Mouse (Mus musculus): ENCODE measurements at regions not wholly inside any gene's neighbourhood (a gene's known extent, or its start where the extent isn't known, plus 50 kb on each side); places are given as distances from the start of the nearest gene placed in this dataset.

GRCm38 (mm10) chr7:51745598-51745997 is 116.2 kb upstream of the Gas2 start:
- H3K4me3 ChIP-seq (ENCODE audit: insufficient read depth, low read depth, low read length): no peak overlapping the region
- no peak for TF ChIP-seq POLR2A (IDR thresholded peaks at IDR 0.05; ENCODE audit: extremely low read depth, insufficient read depth, low read length)
- TF ChIP-seq CTCF (IDR thresholded peaks at IDR 0.05; ENCODE audit: low read depth, low read length): no peak
- H3K27me3 ChIP-seq (ENCODE audit: control insufficient read depth, insufficient read depth, low read length): no peaks in the 10 kb centered on the region
- no peak overlapping the region for H3K9ac ChIP-seq (ENCODE audit: low read depth, low read length)
- H3K27ac ChIP-seq (replicated peaks; ENCODE audit: insufficient read depth, low read depth, low read length): no peak overlapping the region
- DNase-seq (ENCODE audit: extremely low read depth, low read depth, low spot score): no peak
- no peaks in the 10 kb centered on the region for H3K36me3 ChIP-seq (ENCODE audit: control insufficient read depth, insufficient read depth, low read length)
- H3K79me2 ChIP-seq (ENCODE audit: control insufficient read depth, insufficient read depth, low read length): no peaks in the 10 kb centered on the region
- WGBS: 85% methylated on average over 3 of the region's 3 CpGs
- no peaks in the 10 kb centered on the region for H3K4me1 ChIP-seq (ENCODE audit: control insufficient read depth, insufficient read depth, low read length)

- Histone ChIP-seq H3K27me3 (ENCODE audit: control insufficient read depth, insufficient read depth, low read length) (no peaks in the 10 kb centered on the region), H3K79me2 (ENCODE audit: control insufficient read depth, insufficient read depth, low read length) (no peaks in the 10 kb centered on the region), H3K36me3 (ENCODE audit: control insufficient read depth, insufficient read depth, low read length) (no peaks in the 10 kb centered on the region), H3K27ac (replicated peaks; ENCODE audit: insufficient read depth, low read depth, low read length) (no peak overlapping the region), H3K9ac (ENCODE audit: low read depth, low read length) (no peak overlapping the region), H3K4me3 (ENCODE audit: insufficient read depth, low read depth, low read length) (no peak overlapping the region), H3K4me1 (ENCODE audit: control insufficient read depth, insufficient read depth, low read length) (no peaks in the 10 kb centered on the region)
- WGBS: 78% methylated on average over 10 of the region's 10 CpGs
- no peak for DNase-seq (ENCODE audit: extremely low read depth, low read depth, low spot score)
- TF ChIP-seq CTCF (IDR thresholded peaks at IDR 0.05; ENCODE audit: low read depth, low read length) (no peak), POLR2A (IDR thresholded peaks at IDR 0.05; ENCODE audit: extremely low read depth, insufficient read depth, low read length) (no peak)
Observed at GRCm38 (mm10) chr7:51748633-51749303, 113.0 kb upstream of the Gas2 start.

- no peaks in the 10 kb centered on the region for H3K4me1 ChIP-seq (ENCODE audit: control insufficient read depth, insufficient read depth, low read length)
- H3K79me2 ChIP-seq (ENCODE audit: control insufficient read depth, insufficient read depth, low read length): no peaks in the 10 kb centered on the region
- H3K4me3 ChIP-seq (ENCODE audit: insufficient read depth, low read depth, low read length): no peak overlapping the region
- no peaks in the 10 kb centered on the region for H3K27me3 ChIP-seq (ENCODE audit: control insufficient read depth, insufficient read depth, low read length)
- H3K9ac ChIP-seq (ENCODE audit: low read depth, low read length): no peak overlapping the region
- TF ChIP-seq POLR2A (IDR thresholded peaks at IDR 0.05; ENCODE audit: extremely low read depth, insufficient read depth, low read length) (no peak), CTCF (IDR thresholded peaks at IDR 0.05; ENCODE audit: low read depth, low read length) (no peak)
- H3K36me3 ChIP-seq (ENCODE audit: control insufficient read depth, insufficient read depth, low read length): no peaks in the 10 kb centered on the region
- no peak overlapping the region for H3K27ac ChIP-seq (replicated peaks; ENCODE audit: insufficient read depth, low read depth, low read length)
- DNase-seq (ENCODE audit: extremely low read depth, low read depth, low spot score): no peak
- 70% methylated on average over 14 of the region's 14 CpGs for WGBS
Observed at GRCm38 (mm10) chr7:51749304-51750129, 112.3 kb upstream of the Gas2 start.

- no peak for TF ChIP-seq CTCF (IDR thresholded peaks at IDR 0.05; ENCODE audit: low read depth, low read length)
- no peak for TF ChIP-seq POLR2A (IDR thresholded peaks at IDR 0.05; ENCODE audit: extremely low read depth, insufficient read depth, low read length)
- H3K36me3 ChIP-seq (ENCODE audit: control insufficient read depth, insufficient read depth, low read length): no peaks in the 10 kb centered on the region
- H3K9ac ChIP-seq (ENCODE audit: low read depth, low read length): no peak overlapping the region
- DNase-seq (ENCODE audit: extremely low read depth, low read depth, low spot score): no peak
- WGBS: 85% methylated on average over 1 of the region's 1 CpGs
- no peaks in the 10 kb centered on the region for H3K79me2 ChIP-seq (ENCODE audit: control insufficient read depth, insufficient read depth, low read length)
- no peak overlapping the region for H3K4me3 ChIP-seq (ENCODE audit: insufficient read depth, low read depth, low read length)
- H3K27ac ChIP-seq (replicated peaks; ENCODE audit: insufficient read depth, low read depth, low read length): no peak overlapping the region
- H3K4me1 ChIP-seq (ENCODE audit: control insufficient read depth, insufficient read depth, low read length): no peaks in the 10 kb centered on the region
- no peaks in the 10 kb centered on the region for H3K27me3 ChIP-seq (ENCODE audit: control insufficient read depth, insufficient read depth, low read length)
Observed at GRCm38 (mm10) chr7:51750271-51750670, 111.5 kb upstream of the Gas2 start.

- Histone ChIP-seq H3K4me1 (ENCODE audit: control insufficient read depth, insufficient read depth, low read length) (no peaks in the 10 kb centered on the region), H3K36me3 (ENCODE audit: control insufficient read depth, insufficient read depth, low read length) (no peaks in the 10 kb centered on the region), H3K27ac (replicated peaks; ENCODE audit: insufficient read depth, low read depth, low read length) (no peak overlapping the region), H3K4me3 (ENCODE audit: insufficient read depth, low read depth, low read length) (no peak overlapping the region), H3K79me2 (ENCODE audit: control insufficient read depth, insufficient read depth, low read length) (no peaks in the 10 kb centered on the region), H3K27me3 (ENCODE audit: control insufficient read depth, insufficient read depth, low read length) (no peaks in the 10 kb centered on the region), H3K9ac (ENCODE audit: low read depth, low read length) (no peak overlapping the region)
- no peak for TF ChIP-seq POLR2A (IDR thresholded peaks at IDR 0.05; ENCODE audit: extremely low read depth, insufficient read depth, low read length)
- TF ChIP-seq CTCF (IDR thresholded peaks at IDR 0.05; ENCODE audit: low read depth, low read length): no peak
- no peak for DNase-seq (ENCODE audit: extremely low read depth, low read depth, low spot score)
- WGBS: 86% methylated on average over 11 of the region's 11 CpGs
Observed at GRCm38 (mm10) chr7:51753062-51753461, 108.8 kb upstream of the Gas2 start.

All from liver, adult 2 months (tissue).